Mouse (Mus musculus) spleen, adult 2 months (tissue): ENCODE results near the gene Ubash3b.

Source experiments
- CTCF ChIP-seq: fragments of 200-500 bp; IDR thresholded peaks from 2 replicates; pipeline ENCODE4 v1.5.1; 2011; ENCODE audit warnings: mild to moderate bottlenecking, inconsistent platforms; ENCODE audit not compliant: insufficient read depth, insufficient read length, insufficient replicate concordance; ENCODE audit errors: extremely low read depth
- POLR2A ChIP-seq: fragments of 200-500 bp; IDR thresholded peaks from 2 replicates; pipeline ENCODE4 v1.6.1; 2011; ENCODE audit warnings: low read depth, low read length, inconsistent platforms

DNA sequence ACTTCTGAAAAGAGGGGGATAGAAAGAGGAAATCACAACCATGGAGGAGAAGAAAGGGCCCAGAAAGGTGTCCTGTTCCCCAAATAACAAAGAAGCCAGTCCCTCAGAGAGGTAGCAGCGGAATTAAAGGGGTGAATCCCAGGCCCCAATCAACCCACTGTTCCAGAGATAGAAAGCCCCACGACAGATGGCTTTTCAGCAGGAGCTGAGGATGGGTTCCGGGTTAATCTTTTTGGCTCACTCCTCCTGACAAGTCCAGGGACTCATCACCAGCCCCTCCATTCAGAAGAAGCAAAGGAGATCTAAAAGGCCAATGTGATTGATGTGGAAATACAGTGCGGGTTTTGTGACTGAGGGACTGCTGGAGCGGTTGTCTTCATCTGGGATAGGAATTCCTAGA, 117.9 kb downstream of the Ubash3b start:
- TF ChIP-seq CTCF (no peak), POLR2A (no peak)
